Mouse (Mus musculus): Measurements from ENCODE around the gene Fiz1. TPM values are rescaled to one million over a fixed set of nuclear protein-coding genes. Genes with fewer than 3 reads are reported as not detected.
A peak's percentile ranks its signal among the peaks of the same experiment; 100 is the strongest.
"Not testable (repeated sequence)": the region's sequence is repeated elsewhere in the genome, so short reads cannot be mapped to it uniquely, and the experiment has no call there.

Gene Fiz1
- polyA plus RNA-seq, 2 experiments: 37.5 to 42.4 TPM

- no peak overlapping the region for H3K27ac ChIP-seq (replicated peaks; ENCODE audit: low read depth, low read length)
- no peak for ATAC-seq (ENCODE audit: low FRiP score, low read depth)
- no peaks in the 10 kb centered on the region for H3K9me3 ChIP-seq (ENCODE audit: control insufficient read depth, low read length)
- no peaks in the 10 kb centered on the region for H3K27me3 ChIP-seq (ENCODE audit: control insufficient read depth, insufficient read depth, low read length)
- 96% methylated on average over 26 of the region's 26 CpGs for WGBS
- H3K36me3 ChIP-seq (ENCODE audit: control insufficient read depth, insufficient read depth, low read length): peaks cover 67% of the 10 kb centered on the region
- H3K4me2 ChIP-seq (replicated peaks; ENCODE audit: low read depth, low read length, severe bottlenecking): no peak overlapping the region
- TF ChIP-seq POLR2A (IDR thresholded peaks at IDR 0.05; ENCODE audit: borderline replicate concordance, extremely low read depth, insufficient read depth, insufficient read length): no peak
- no peak overlapping the region for H3K4me3 ChIP-seq (replicated peaks; ENCODE audit: low read length)
- 0 out of 2 replicates have a peak, but pooled peaks cover under 1% of the 10 kb centered on the region for H3K4me1 ChIP-seq (ENCODE audit: control insufficient read depth, insufficient read depth, low read length)
- DNase-seq (ENCODE audit: low spot score): no peak
- H3K9ac ChIP-seq (ENCODE audit: low read depth, low read length, severe bottlenecking): no peak overlapping the region
These were observed 6.3 kb downstream of the Fiz1 start for GRCm38 (mm10) chr7:5008229-5008628.

DNA sequence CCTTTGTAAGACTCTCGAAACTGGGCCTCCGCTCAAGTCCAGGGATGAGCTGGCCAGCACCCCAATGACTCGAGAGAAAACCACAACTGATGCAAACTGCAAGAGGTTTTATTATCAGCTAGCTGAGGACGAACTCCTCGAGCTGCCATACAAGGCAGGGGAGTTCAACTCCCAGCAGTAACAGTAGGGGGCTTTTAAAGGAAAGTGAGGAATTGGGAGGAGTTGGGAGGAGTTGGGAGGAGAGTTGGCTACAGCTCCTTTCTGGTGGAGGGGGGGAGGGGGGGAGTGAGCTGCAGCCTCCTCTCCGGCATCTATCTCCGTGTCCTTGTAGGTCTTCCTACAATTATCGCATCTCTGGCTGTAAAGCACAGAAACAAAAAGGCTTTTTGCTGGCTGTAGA, 11.6 kb downstream of the Fiz1 start:
- 75% methylated on average over 8 of the region's 8 CpGs for WGBS
- not testable (repeated sequence) for DNase-seq (ENCODE audit: low spot score); H3K4me2 ChIP-seq (replicated peaks; ENCODE audit: low read depth, low read length, severe bottlenecking); ATAC-seq (ENCODE audit: low FRiP score, low read depth); H3K27ac ChIP-seq (replicated peaks; ENCODE audit: low read depth, low read length); H3K4me1 ChIP-seq (ENCODE audit: control insufficient read depth, insufficient read depth, low read length); H3K9ac ChIP-seq (ENCODE audit: low read depth, low read length, severe bottlenecking); H3K4me3 ChIP-seq (replicated peaks; ENCODE audit: low read length); H3K27me3 ChIP-seq (ENCODE audit: control insufficient read depth, insufficient read depth, low read length); H3K9me3 ChIP-seq (ENCODE audit: control insufficient read depth, low read length)
- peaks cover 16% of the 10 kb centered on the region for H3K36me3 ChIP-seq (ENCODE audit: control insufficient read depth, insufficient read depth, low read length)

- WGBS: 65% methylated on average over 2 of the region's 2 CpGs
- Histone ChIP-seq H3K4me3 (replicated peaks; ENCODE audit: low read length) (no peak overlapping the region), H3K27me3 (ENCODE audit: control insufficient read depth, insufficient read depth, low read length) (peaks cover under 1% of the 10 kb centered on the region; the same call in 1 of the 2 replicates), H3K9ac (ENCODE audit: low read depth, low read length, severe bottlenecking) (no peak overlapping the region), H3K4me1 (ENCODE audit: control insufficient read depth, insufficient read depth, low read length) (peaks cover 9% of the 10 kb centered on the region), H3K27ac (replicated peaks; ENCODE audit: low read depth, low read length) (no peak overlapping the region), H3K36me3 (ENCODE audit: control insufficient read depth, insufficient read depth, low read length) (no peaks in the 10 kb centered on the region), H3K9me3 (ENCODE audit: control insufficient read depth, low read length) (no peaks in the 10 kb centered on the region), H3K4me2 (replicated peaks; ENCODE audit: low read depth, low read length, severe bottlenecking) (no peak overlapping the region)
- no peak for TF ChIP-seq POLR2A (IDR thresholded peaks at IDR 0.05; ENCODE audit: borderline replicate concordance, extremely low read depth, insufficient read depth, insufficient read length)
- no peak for DNase-seq (ENCODE audit: low spot score)
- ATAC-seq (ENCODE audit: low FRiP score, low read depth): no peak
These were observed 14.6 kb downstream of the Fiz1 start for GRCm38 (mm10) chr7:4999876-5000275.

GRCm38 (mm10) chr7:4996934-4997333, 17.6 kb downstream of the Fiz1 start:
- 0 out of 2 replicates have a peak, but pooled peaks cover 3% of the 10 kb centered on the region for H3K9me3 ChIP-seq (ENCODE audit: control insufficient read depth, low read length)
- H3K4me2 ChIP-seq (replicated peaks; ENCODE audit: low read depth, low read length, severe bottlenecking): peak overlapping the region; percentile 81
- TF ChIP-seq POLR2A (IDR thresholded peaks at IDR 0.05; ENCODE audit: borderline replicate concordance, extremely low read depth, insufficient read depth, insufficient read length): no peak
- DNase-seq (ENCODE audit: low spot score) (no peak), ATAC-seq (ENCODE audit: low FRiP score, low read depth) (no peak)
- WGBS: 66% methylated on average over 6 of the region's 8 CpGs
- peaks cover 16% of the 10 kb centered on the region for H3K27me3 ChIP-seq (ENCODE audit: control insufficient read depth, insufficient read depth, low read length)
- H3K36me3 ChIP-seq (ENCODE audit: control insufficient read depth, insufficient read depth, low read length): peaks cover 20% of the 10 kb centered on the region
- no peak overlapping the region for H3K9ac ChIP-seq (ENCODE audit: low read depth, low read length, severe bottlenecking)
- H3K4me1 ChIP-seq (ENCODE audit: control insufficient read depth, insufficient read depth, low read length): peaks cover 17% of the 10 kb centered on the region
- no peak overlapping the region for H3K27ac ChIP-seq (replicated peaks; ENCODE audit: low read depth, low read length)
- H3K4me3 ChIP-seq (replicated peaks; ENCODE audit: low read length): peak overlapping the region; percentile 55

- TF ChIP-seq POLR2A (IDR thresholded peaks at IDR 0.05; ENCODE audit: borderline replicate concordance, extremely low read depth, insufficient read depth, insufficient read length): peak; percentile 66; the same call in 1 of the 2 replicates
- Histone ChIP-seq H3K27ac (replicated peaks; ENCODE audit: low read depth, low read length) (no peak within 1 kb of the TSS), H3K36me3 (ENCODE audit: control insufficient read depth, insufficient read depth, low read length) (peaks cover 24% of the 10 kb centered on the region), H3K9ac (ENCODE audit: low read depth, low read length, severe bottlenecking) (peak within 1 kb of the TSS; percentile 72), H3K9me3 (ENCODE audit: control insufficient read depth, low read length) (0 out of 2 replicates have a peak, but pooled peaks cover 3% of the 10 kb centered on the region), H3K4me2 (replicated peaks; ENCODE audit: low read depth, low read length, severe bottlenecking) (peak within 1 kb of the TSS; percentile 81), H3K4me1 (ENCODE audit: control insufficient read depth, insufficient read depth, low read length) (peaks cover 17% of the 10 kb centered on the region), H3K27me3 (ENCODE audit: control insufficient read depth, insufficient read depth, low read length) (peaks cover 16% of the 10 kb centered on the region), H3K4me3 (replicated peaks; ENCODE audit: low read length) (peak within 1 kb of the TSS; percentile 55)
- WGBS: 5% methylated on average over 22 of the region's 26 CpGs
- ATAC-seq (ENCODE audit: low FRiP score, low read depth) (peak; percentile 94), DNase-seq (ENCODE audit: low spot score) (peak; percentile 92)
These were observed 18.2 kb downstream of the Fiz1 start, which contains the start of gene Zfp579 for GRCm38 (mm10) chr7:4996003-4996895. Gene Zfp579, minus strand, starts transcription at chr7:4996158.
